Mouse (Mus musculus) cerebellum, adult 2 months (tissue): ENCODE measurements at regions not wholly inside any gene's neighbourhood (a gene's known extent, or its start where the extent isn't known, plus 50 kb on each side); places are given as distances from the start of the nearest gene placed in this dataset.

ENCODE experiments used
- CTCF ChIP-seq: fragments of 200-500 bp; IDR thresholded peaks from 2 replicates; pipeline ENCODE4 v1.5.1; 2011; ENCODE audit warnings: low read depth, mild to moderate bottlenecking, control low read depth, low read length, moderate library complexity, borderline replicate concordance; ENCODE audit not compliant: insufficient read depth
- POLR2A ChIP-seq: fragments of 200-500 bp; IDR thresholded peaks from 2 replicates; pipeline ENCODE4 v1.6.1; 2011; ENCODE audit warnings: low read length, control low read depth, borderline replicate concordance; ENCODE audit not compliant: insufficient read depth

DNA sequence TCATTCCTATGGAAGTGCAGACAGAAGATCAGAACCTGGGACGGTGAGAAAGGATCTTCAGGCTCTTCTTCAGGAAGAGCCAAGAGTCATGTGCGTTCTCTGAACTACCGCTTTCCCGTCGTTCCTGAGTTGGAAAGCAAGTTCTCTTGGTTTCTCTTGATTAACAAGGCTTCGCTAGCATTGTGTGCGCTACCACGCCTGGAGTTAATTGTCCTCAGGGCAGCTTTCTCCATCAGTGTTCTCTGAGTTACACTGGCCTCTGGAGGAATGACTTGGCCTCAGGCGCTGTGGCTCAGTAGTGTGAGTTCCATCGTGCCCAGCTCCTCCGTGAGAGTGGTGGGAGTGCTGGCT lies 66.0 kb upstream of the Mitf start:
- TF ChIP-seq POLR2A, result no peak
- no peak for TF ChIP-seq CTCF
